Mouse (Mus musculus): Measurements from ENCODE around the gene Ptprcap. TPM values are rescaled to one million over a fixed set of nuclear protein-coding genes. Genes with fewer than 3 reads are reported as not detected.
"Not testable (repeated sequence)": the region's sequence is repeated elsewhere in the genome, so short reads cannot be mapped to it uniquely, and the experiment has no call there.

Gene Ptprcap
- total and polyA plus RNA-seq, 3 experiments: 67.9 to 75.7 TPM; not detected in 1

GRCm38 (mm10) chr19:4125268-4125667, 28.1 kb upstream of the Ptprcap start:
- peak; percentile 55 for DNase-seq (ENCODE audit: low read depth, low spot score)
- not testable (repeated sequence) for H3K9me3 ChIP-seq (replicated peaks; ENCODE audit: insufficient read depth, low read length); H3K79me2 ChIP-seq (ENCODE audit: control insufficient read depth, insufficient read depth, low read length, poor library complexity); H3K27me3 ChIP-seq (ENCODE audit: control insufficient read depth in 1 of 2, insufficient read depth in 2 of 2, low read length in 2 of 2)
- peak overlapping the region; percentile 68 for H3K9ac ChIP-seq (ENCODE audit: control insufficient read depth, low read depth, low read length, poor library complexity, severe bottlenecking)
- TF ChIP-seq MYC (IDR thresholded peaks at IDR 0.05; ENCODE audit: low read depth, low read length): 0 out of 2 replicates have a peak, but pooled peaks have one; percentile 10
- peak overlapping the region; percentile 63 for H3K27ac ChIP-seq (ENCODE audit: control insufficient read depth, low read depth, low read length)
- peak overlapping the region; percentile 39 to 65 for H3K4me3 ChIP-seq (ENCODE audit: control insufficient read depth in 1 of 2, insufficient read depth in 1 of 2, low read depth in 2 of 2, low read length in 2 of 2)
- peaks cover 0 to 33% of the 10 kb centered on the region in 2 experiments; a peak in 2 of 4 replicates for H3K36me3 ChIP-seq (ENCODE audit: control insufficient read depth in 1 of 2, insufficient read depth in 2 of 2, low read length in 2 of 2)
- peaks cover 19 to 24% of the 10 kb centered on the region in 2 experiments for H3K4me1 ChIP-seq (ENCODE audit: control insufficient read depth in 1 of 2, insufficient read depth in 2 of 2, low read length in 2 of 2)

- peak within 1 kb of the TSS; percentile 88 to 91 for H3K4me3 ChIP-seq (ENCODE audit: control insufficient read depth in 1 of 2, insufficient read depth in 1 of 2, low read depth in 2 of 2, low read length in 2 of 2)
- H3K9ac ChIP-seq (ENCODE audit: control insufficient read depth, low read depth, low read length, poor library complexity, severe bottlenecking): peak within 1 kb of the TSS; percentile 95
- H3K9me3 ChIP-seq (replicated peaks; ENCODE audit: insufficient read depth, low read length): no peaks in the 10 kb centered on the region
- H3K4me1 ChIP-seq (ENCODE audit: control insufficient read depth in 1 of 2, insufficient read depth in 2 of 2, low read length in 2 of 2): peaks cover 12 to 19% of the 10 kb centered on the region in 2 experiments
- peaks cover 0 to 26% of the 10 kb centered on the region in 2 experiments; a peak in 2 of 4 replicates for H3K36me3 ChIP-seq (ENCODE audit: control insufficient read depth in 1 of 2, insufficient read depth in 2 of 2, low read length in 2 of 2)
- H3K79me2 ChIP-seq (ENCODE audit: control insufficient read depth, insufficient read depth, low read length, poor library complexity): peaks cover 4% of the 10 kb centered on the region; the same call in 1 of the 2 replicates
- peak within 1 kb of the TSS; percentile 63 for H3K27ac ChIP-seq (ENCODE audit: control insufficient read depth, low read depth, low read length)
- no peaks in the 10 kb centered on the region for H3K27me3 ChIP-seq (ENCODE audit: control insufficient read depth in 1 of 2, insufficient read depth in 2 of 2, low read length in 2 of 2)
- DNase-seq (ENCODE audit: low read depth, low spot score): peak; percentile 99
- TF ChIP-seq CHD1 (IDR thresholded peaks at IDR 0.05; ENCODE audit: low read depth, low read length) (0 out of 2 replicates have a peak, but pooled peaks have one; percentile 38), ELF1 (IDR thresholded peaks at IDR 0.05; ENCODE audit: low read depth, low read length) (peak; percentile 63), SIN3A (IDR thresholded peaks at IDR 0.05; ENCODE audit: low read length) (peak; percentile 97), JUND (IDR thresholded peaks at IDR 0.05; ENCODE audit: low read depth, low read length) (no peak), ETS1 (IDR thresholded peaks at IDR 0.05; ENCODE audit: low read depth, low read length) (peak; percentile 42; the same call in 1 of the 2 replicates), NRF1 (IDR thresholded peaks at IDR 0.05; ENCODE audit: insufficient read depth, low read depth, low read length, poor library complexity, severe bottlenecking) (peak; percentile 44; the same call in 1 of the 2 replicates), BHLHE40 (IDR thresholded peaks at IDR 0.05; ENCODE audit: borderline replicate concordance, low read depth, low read length) (peak; percentile 81; the same call in 1 of the 2 replicates), MYB (IDR thresholded peaks at IDR 0.05; ENCODE audit: low read depth, low read length) (no peak), MYC (IDR thresholded peaks at IDR 0.05; ENCODE audit: low read depth, low read length) (no peak), MAX (IDR thresholded peaks at IDR 0.05; ENCODE audit: low read length) (peak; percentile 43; the same call in 1 of the 2 replicates), POLR2AphosphoS5 (IDR thresholded peaks at IDR 0.05; ENCODE audit: borderline replicate concordance, low read depth, low read length) (no peak), TAL1 (IDR thresholded peaks at IDR 0.05; ENCODE audit: low read length) (no peak), MXI1 (IDR thresholded peaks at IDR 0.05; ENCODE audit: low read depth, low read length) (peak; percentile 63; the same call in 1 of the 2 replicates), CTCF (IDR thresholded peaks at IDR 0.05 in 2 of 3, conservative IDR thresholded peaks at IDR 0.05 in 1 of 3; ENCODE audit: control insufficient read depth in 1 of 3, insufficient read depth in 1 of 3, low read depth in 2 of 3, low read length in 3 of 3, poor library complexity in 1 of 3, severe bottlenecking in 1 of 3) (peak in 2 of 3 experiments; percentile 81 to 88; a peak in 5 of 6 replicates), RAD21 (IDR thresholded peaks at IDR 0.05; ENCODE audit: low read depth, low read length) (peak; percentile 28), POLR2AphosphoS2 (IDR thresholded peaks at IDR 0.05; ENCODE audit: low read length) (peak; percentile 79; the same call in 1 of the 2 replicates), E2F4 (IDR thresholded peaks at IDR 0.05; ENCODE audit: borderline replicate concordance, low read depth, low read length) (no peak), TBP (IDR thresholded peaks at IDR 0.05; ENCODE audit: low read depth, low read length) (peak; percentile 45; the same call in 1 of the 2 replicates), NELFE (IDR thresholded peaks at IDR 0.05; ENCODE audit: low read depth, low read length) (peak; percentile 79), TCF12 (IDR thresholded peaks at IDR 0.05; ENCODE audit: low read depth, low read length) (peak; percentile 55), MEF2A (IDR thresholded peaks at IDR 0.05; ENCODE audit: extremely low read depth, insufficient replicate concordance, low read depth, low read length, poor library complexity, severe bottlenecking) (no peak), POLR2A (IDR thresholded peaks at IDR 0.05; ENCODE audit: control insufficient read depth in 1 of 2, insufficient read depth in 1 of 2, low read depth in 1 of 2, low read length in 2 of 2, poor library complexity in 1 of 2) (peak; percentile 78 to 97; a peak in 3 of 4 replicates), USF1 (IDR thresholded peaks at IDR 0.05; ENCODE audit: low read depth, low read length) (peak; percentile 92), CHD2 (IDR thresholded peaks at IDR 0.05; ENCODE audit: low read length) (peak; percentile 93), EP300 (IDR thresholded peaks at IDR 0.05; ENCODE audit: low read depth in 1 of 2, low read length in 2 of 2) (peak in 1 of 2 experiments; percentile 21; a peak in 1 of 4 replicates), SMC3 (IDR thresholded peaks at IDR 0.05; ENCODE audit: low read depth, low read length) (peak; percentile 41), MAFK (IDR thresholded peaks at IDR 0.05; ENCODE audit: borderline replicate concordance, low read depth, low read length) (no peak), RCOR1 (IDR thresholded peaks at IDR 0.05; ENCODE audit: low read depth, low read length) (no peak)
Measured at GRCm38 (mm10) chr19:4125741-4126696, 27.4 kb upstream of the Ptprcap start, which contains the start of gene Aip. Aip (minus strand) TSS chr19:4125858.

Data from MEL (cell line).